Mouse (Mus musculus): Measurements from ENCODE around the gene Ears2.

The Ears2 gene

DNA sequence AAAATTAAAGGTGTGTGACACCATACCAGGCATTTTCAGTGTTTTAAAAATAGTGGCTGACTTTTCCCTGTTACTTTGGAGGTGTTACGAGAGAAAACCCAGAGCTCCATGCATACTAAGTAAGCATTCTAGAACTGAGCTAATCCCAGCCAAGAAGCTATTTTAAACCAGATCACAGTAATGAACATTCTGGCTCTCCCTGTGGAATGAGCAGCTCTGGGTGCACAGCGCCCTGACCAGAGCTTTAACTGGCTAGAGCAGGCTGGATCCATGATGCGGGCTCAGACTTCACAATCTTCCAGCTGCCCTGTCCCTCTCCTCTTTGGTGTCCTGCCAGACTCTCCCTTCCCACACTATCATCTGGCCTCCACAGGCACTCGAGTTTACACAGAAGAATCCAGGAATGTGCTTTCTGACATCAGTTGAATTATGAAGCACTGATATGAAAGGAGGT, 21.9 kb downstream of the Ears2 start:
- in situ Hi-C loops (cut with MboI, MseI) = no loop called here

DNA sequence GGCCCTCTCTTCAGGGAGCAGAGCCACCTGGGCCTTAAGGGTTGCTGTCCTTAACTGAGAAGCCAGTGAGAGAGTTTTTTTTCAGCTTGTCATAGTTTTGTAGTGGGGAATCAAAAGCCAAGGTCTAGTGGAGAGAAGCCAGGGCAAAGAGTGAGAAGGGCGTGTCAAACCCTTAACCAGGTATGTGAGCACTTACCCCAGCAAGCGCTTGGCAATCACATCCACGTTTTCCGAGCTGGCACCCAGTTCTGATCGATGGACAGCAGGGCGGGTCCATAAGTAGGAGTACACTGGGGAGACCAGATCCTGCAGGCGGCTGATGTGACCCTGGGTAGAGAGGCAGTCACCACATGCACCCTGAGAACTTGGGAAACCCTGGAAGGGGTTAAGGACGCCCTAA, 23.0 kb downstream of the Ears2 start:
- in situ Hi-C loops (cut with MboI, MseI) = no loop called here

DNA sequence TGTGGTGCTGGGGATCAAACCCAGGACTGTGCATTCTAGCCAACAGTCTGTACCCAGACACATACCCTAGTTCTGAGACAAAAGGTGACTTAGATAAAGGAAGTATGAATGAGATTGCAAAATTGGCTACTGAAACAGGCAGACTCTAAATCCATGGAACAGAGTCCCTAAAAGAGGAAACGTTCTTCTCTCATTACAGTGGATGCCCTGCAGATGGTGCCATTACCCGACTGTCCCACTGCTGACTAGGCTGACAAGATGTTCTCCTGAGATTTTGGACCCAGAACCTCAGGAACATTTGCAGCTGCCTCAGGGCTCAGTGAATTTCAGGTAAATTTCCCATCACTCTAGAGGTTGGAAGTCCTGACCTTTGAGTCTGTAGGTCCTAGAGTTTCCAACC, 32.7 kb downstream of the Ears2 start:
- in situ Hi-C loops (cut with MboI, MseI) = no loop called here

DNA sequence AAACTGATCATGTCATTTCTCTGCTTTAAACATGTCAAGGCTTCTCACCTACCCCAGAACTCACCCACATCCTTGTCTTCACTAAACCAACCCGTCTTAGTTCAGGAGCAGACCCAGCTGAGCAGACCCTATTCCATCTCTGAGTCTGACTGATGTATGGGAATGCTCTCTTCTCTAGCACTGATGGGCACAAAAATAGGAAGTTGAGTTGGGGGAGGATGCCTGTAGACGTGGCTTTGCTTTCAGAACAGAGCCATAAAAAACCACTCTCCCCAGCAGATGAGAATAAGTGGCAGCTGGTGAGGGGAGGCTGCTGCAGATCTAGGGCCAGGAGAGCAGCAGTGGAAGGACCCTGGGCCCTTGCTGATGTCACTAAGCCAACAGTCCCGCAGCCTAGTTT, 33.7 kb downstream of the Ears2 start:
- in situ Hi-C loops (cut with MboI, MseI) = no loop called here

DNA sequence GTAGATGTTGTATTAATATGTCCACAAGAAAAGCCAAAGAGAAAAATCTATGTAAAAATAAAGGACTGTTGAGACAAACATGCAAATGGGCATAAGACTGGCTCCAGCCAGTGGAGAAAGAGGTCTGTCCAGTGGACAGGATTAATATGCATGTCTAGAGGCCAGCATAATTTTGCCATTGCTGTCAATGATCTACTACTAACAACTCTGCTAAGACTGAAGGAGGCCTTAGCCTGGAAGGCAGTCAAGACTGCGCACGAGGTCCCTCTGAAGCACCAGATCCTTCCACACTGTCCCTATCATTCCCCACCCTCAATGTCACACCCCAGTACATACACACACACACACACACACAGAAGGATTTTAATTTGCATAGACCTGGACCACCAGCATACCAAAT, 44.9 kb downstream of the Ears2 start:
- in situ Hi-C loops (cut with MboI, MseI) = no loop called here

DNA sequence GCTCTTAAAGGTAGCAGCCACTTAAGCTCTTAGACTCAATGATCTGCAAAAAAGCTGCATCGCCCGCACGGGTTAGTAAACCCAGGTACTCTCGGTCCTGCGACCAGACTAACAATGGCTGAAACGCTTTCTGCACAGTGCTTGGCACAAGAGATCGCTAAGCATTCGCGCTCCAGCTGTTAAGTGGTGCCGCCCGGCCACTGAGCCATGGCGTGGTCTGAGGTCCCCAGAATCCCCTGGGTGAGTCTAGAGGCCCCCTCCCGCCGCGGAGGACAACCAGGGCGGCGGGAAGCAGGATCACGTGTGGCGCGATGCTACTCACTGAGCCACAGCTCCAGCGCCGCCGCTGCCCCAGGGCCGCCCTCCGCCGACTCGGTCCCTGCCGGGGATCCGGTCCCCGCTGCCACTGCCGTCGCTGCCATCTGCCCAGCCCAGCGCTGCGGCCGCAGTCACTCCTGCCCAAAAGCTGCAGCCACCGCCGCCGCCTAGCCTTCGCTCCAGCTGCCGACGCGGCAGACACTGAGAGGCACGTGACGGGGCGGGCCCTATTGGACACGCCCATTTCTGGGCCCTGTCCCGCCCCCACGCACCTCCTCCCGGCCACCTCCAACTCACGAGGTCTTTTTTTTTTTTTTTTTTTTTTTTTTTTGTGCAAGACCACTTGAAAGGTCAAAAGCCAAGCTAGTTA, 46.3 kb downstream of the Ears2 start, which contains the start of gene Gga2:
Gene Gga2, minus strand, starts transcription at position 556 of the 688 bp plus-strand sequence.
- in situ Hi-C loops (cut with MboI, MseI) = no loop called here

DNA sequence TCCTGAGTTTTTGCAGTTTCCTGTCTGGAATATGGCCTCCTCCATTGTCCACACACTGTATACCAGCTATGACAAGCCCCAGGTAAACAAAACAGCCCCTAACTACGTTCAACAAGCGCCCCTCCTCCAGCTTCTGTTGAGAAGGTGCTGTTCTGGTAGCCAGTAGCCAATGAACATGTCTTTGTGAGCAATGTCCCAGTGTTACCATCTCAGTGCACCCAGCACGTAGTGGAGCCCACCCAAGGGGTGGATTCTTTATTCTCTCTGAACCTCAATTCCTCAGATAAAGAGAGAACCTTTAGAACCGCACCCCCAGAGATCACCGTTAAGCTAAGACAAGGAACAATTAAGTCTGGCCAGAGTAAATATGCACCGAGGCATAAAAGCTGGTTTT, 46.8 kb downstream of the Ears2 start:
- in situ Hi-C loops (cut with MboI, MseI) = no loop called here

DNA sequence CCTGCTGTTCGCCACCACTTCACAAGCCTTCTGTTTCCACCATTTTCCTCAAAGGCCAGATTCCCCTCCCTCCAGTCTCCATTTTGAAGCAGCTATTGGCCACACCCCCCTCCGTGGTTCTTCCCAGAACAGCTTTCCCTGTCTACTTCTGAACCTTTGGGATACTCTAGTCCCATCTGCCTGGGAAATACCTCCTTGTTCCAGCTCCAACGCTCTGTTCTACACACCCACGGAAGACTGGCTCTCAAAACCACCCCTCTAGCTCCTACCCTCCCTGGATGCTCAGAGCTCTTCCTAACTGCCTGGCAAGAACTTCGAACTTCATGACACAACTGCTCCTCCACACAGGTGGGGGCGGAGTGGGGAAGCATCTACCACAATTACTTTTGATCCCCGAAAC, 48.1 kb downstream of the Ears2 start:
- in situ Hi-C loops (cut with MboI, MseI) = no loop called here

DNA sequence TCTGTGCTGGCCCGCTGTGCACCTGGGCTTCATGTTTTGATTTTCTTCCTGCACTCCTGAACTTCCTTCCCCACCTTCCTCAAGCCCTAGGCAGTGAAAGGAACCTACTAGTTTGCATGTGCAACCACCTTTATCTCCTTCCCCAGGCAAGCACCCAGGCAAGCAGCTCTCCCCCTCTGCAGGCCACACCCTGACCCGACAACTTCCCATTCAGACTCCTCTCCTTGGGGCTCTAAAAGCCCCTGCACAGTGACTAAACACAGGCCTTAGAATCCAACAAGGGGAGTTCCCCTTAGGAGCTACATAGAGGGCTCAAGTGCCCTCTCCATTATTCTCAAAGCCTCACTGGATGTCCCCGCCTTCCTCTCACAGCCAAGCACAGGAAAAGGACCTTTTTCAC, 48.8 kb downstream of the Ears2 start:
- in situ Hi-C loops (cut with MboI, MseI) = no loop called here

DNA sequence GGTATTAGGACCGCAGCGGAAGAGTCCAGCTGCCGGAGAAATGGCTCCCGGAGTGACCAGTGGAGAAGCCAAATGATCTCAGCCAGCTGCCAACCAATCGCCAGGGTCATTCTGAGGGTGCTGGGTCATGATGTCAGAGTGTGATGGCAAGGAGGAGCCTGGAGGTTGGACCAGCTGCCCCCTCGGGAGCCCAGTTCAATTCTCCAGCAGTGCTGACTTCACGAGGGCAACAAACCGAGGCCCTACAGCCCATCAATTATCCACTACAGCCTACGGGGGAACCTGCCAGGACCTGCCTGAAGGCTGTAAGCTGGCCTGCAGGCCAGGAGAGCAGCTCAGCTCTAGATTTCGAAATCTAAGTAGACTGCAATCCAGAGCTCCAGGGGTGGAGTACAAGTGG, 51.3 kb downstream of the Ears2 start:
- in situ Hi-C loops (cut with MboI, MseI) = no loop called here

DNA sequence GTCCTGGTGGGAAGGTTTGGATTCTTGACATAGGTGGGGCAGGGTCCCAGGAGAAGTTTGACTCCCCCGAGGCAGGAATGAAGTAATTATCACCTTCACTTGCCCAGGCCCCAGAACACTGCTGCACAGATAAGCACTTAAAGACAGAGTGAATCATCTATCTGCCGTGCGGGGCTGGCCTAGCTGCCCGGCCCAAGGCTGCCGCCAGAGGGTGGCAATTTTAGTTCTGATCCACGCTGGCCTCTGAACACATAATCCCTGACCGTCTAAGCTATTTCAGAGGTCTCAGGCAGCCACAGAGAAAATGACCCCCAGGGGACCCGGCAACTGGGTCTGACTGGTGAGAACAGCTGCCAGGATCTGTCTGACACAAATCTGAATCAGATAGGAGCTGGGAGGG, 52.0 kb downstream of the Ears2 start:
- in situ Hi-C loops (cut with MboI, MseI) = no loop called here

DNA sequence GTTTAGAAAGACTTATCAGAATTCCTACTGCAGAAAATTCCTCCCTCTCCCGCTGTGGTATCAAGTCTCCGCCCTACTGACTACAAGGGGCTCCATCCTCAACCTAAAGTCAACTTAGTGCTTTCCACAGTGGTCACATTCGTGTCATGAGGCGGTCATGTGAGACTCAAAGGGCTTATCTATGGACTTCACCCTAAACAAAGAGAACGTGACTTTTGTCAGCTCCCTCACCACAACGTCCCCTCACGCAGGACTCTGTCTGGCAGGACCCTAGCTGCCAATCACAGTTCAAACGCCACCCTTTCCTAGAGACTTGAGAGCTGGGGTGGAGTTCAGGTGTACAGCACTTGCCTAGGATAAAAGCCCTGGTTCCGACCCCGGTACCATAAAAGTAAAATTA, 54.1 kb downstream of the Ears2 start:
- in situ Hi-C loops (cut with MboI, MseI) = no loop called here

DNA sequence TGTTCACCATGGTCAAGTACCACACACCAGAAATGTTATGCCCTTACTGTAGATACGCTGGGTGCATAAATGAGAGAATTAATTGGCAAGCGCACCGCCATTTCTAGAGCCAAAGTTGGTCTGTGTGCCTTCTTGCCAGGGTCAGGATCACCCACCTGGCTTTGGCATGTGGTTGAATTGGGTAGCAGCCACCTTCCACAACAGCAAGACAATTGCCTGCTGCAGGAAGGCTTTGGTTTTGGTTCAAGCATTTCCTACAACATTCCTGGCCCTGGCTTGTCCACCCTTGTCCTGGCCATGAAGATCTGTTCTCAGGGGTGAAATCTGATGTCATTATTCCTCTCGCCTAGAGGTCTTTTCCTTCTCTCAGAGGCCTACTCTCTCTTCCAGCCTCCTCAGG, 54.7 kb downstream of the Ears2 start:
- in situ Hi-C loops (cut with MboI, MseI) = no loop called here

DNA sequence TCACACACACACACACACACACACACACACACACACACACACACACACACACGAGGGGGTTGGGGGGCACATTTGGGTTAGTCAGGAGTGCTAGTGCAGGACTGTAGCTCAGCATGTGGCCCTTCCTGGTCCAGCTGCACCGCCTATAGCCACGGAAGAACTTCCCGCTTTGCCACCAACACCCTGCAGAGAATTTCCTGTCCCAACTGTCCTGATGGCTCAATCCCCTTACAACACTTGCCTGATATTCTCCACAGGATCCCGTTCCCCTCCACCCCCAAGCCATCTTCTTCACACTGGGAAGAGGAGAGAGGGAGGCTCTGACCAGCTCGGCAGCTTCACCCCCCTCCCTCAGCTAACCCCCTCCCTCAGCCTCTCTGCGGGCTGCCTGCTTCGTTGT, 66.7 kb downstream of the Ears2 start:
- in situ Hi-C loops (cut with MboI, MseI) = no loop called here

DNA sequence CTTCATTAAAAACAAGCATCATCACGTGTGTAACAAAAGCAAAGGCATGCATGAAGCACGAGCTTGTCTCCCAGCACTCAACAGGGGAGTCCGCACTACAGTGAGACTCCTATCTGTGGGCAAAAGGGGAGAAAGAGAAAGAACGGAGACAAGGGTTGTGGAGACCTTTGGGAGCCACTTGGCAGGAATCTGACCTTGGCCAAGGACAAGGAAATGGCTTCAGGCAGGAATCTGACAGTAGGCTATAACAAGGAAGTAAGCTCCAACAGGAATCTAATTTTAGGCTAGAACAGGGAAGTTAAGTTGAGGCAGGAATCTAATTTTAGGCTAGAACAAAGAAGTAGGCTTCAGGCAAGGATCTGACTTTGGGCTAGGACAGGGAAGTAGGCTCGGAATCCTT, 71.1 kb downstream of the Ears2 start:
- in situ Hi-C loops (cut with MboI, MseI) = no loop called here
